8 mouse cellular contexts compared by ENCODE assay signal in the genomic region with DNA sequence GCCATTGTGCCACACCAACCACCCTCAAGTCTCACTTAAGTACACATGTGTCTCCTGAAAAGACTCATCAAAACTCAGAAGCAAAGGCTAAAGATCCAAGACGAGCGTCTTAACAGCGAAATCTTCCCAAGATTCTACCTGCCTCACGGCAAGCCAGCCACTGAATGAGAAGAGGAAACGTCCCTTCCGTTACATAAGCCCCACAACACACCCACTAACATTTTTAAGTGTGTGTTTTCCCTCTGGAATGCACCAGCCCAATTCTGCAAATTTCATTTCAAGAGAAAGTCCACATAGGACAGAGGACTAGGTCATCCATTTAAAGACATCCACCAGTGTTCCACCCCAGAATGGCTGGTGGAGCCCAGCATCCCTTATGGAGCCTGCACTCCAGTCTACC. TPM values are rescaled to one million over a fixed set of nuclear protein-coding genes. Genes with fewer than 3 reads are reported as not detected.
DNase-seq lines count a peak whose midpoint lies in the region; ATAC-seq and TF ChIP-seq lines count a peak whose summit lies in the region.

No protein-coding gene starts in this region.

- H3K79me2 ChIP-seq in C2C12 (ENCODE audit: control insufficient read depth, insufficient read depth) = peaks cover 55% of the 10 kb centered on the region

- DNase-seq in heart, adult 8-10 months (ENCODE audit: low spot score) = no peak
- DNase-seq in embryo, embryonic 11 days = no peak
- no peak for DNase-seq in kidney, postnatal 4 days

- H3K4me1 ChIP-seq in heart, embryonic 15.5 days (replicated peaks) = peaks cover 11% of the 10 kb centered on the region
- no peaks in the 10 kb centered on the region; the same call in 1 of the 2 replicates for H3K4me1 ChIP-seq in embryonic fibroblast, embryonic 13.5 days (ENCODE audit: control insufficient read depth, insufficient read depth, low read length)
- H3K4me1 ChIP-seq in liver, embryonic 12.5 days = peaks cover 25% of the 10 kb centered on the region

- no peaks in the 10 kb centered on the region for H3K27me3 ChIP-seq in heart, embryonic 15.5 days
- no peaks in the 10 kb centered on the region for H3K27me3 ChIP-seq in C2C12 (ENCODE audit: control insufficient read depth, insufficient read depth, insufficient read length)
- H3K27me3 ChIP-seq in liver, embryonic 12.5 days (replicated peaks) = peaks cover 5% of the 10 kb centered on the region; the same call in 1 of the 2 replicates

- H3ac ChIP-seq in C2C12 (ENCODE audit: control insufficient read depth, insufficient read length, low read depth) = peak overlapping the region; percentile 88

- TF ChIP-seq POLR2A in embryonic fibroblast, embryonic 13.5 days (IDR thresholded peaks at IDR 0.05; ENCODE audit: low read depth, low read length) = no peak

- H3K79me3 ChIP-seq in C2C12 (ENCODE audit: low read depth) = peaks cover 21% of the 10 kb centered on the region

- no peak for TF ChIP-seq CTCF in C2C12 (IDR thresholded peaks at IDR 0.05; ENCODE audit: control insufficient read depth, insufficient read depth, insufficient read length)
- no peak for TF ChIP-seq CTCF in embryonic fibroblast, embryonic 13.5 days (IDR thresholded peaks at IDR 0.05; ENCODE audit: borderline replicate concordance, insufficient read depth, low read length)

- peak overlapping the region; percentile 83 for H3K4me2 ChIP-seq in heart, embryonic 15.5 days
- peak overlapping the region; percentile 89 for H3K4me2 ChIP-seq in liver, embryonic 12.5 days

- ATAC-seq in heart, embryonic 15.5 days (replicated peaks; ENCODE audit: insufficient number of reproducible peaks, insufficient read depth, low FRiP score, low read depth) = no peak
- no peak for ATAC-seq in liver, embryonic 12.5 days
- no peak for ATAC-seq in activated CD4-positive, CD25-positive, alpha-beta regulatory T cell, adult 4 months

- peak overlapping the region; percentile 74 for H3K4me3 ChIP-seq in heart, embryonic 15.5 days
- H3K4me3 ChIP-seq in C2C12 (ENCODE audit: insufficient read depth, poor library complexity, severe bottlenecking) = peak overlapping the region; percentile 69
- peak overlapping the region; percentile 90 for H3K4me3 ChIP-seq in embryonic fibroblast, embryonic 13.5 days (ENCODE audit: insufficient read depth, low read length)
- peak overlapping the region; percentile 77 for H3K4me3 ChIP-seq in liver, embryonic 12.5 days

- H3K9me3 ChIP-seq in heart, embryonic 15.5 days (replicated peaks) = no peaks in the 10 kb centered on the region
- no peaks in the 10 kb centered on the region for H3K9me3 ChIP-seq in liver, embryonic 12.5 days (replicated peaks)

- no peak overlapping the region for H3K27ac ChIP-seq in heart, embryonic 15.5 days
- H3K27ac ChIP-seq in embryonic fibroblast, embryonic 13.5 days (ENCODE audit: insufficient read depth, low read length) = no peak overlapping the region
- no peak overlapping the region for H3K27ac ChIP-seq in liver, embryonic 12.5 days

- peak overlapping the region; percentile 80 for H3K9ac ChIP-seq in heart, embryonic 15.5 days
- H3K9ac ChIP-seq in liver, embryonic 12.5 days = peak overlapping the region; percentile 73

- H3K36me3 ChIP-seq in heart, embryonic 15.5 days = no peaks in the 10 kb centered on the region
- no peaks in the 10 kb centered on the region for H3K36me3 ChIP-seq in C2C12 (ENCODE audit: control insufficient read depth, insufficient read depth)
- H3K36me3 ChIP-seq in liver, embryonic 12.5 days = no peaks in the 10 kb centered on the region

- 64% methylated on average over 6 of the region's 6 CpGs for WGBS in heart, embryonic 15.5 days
- WGBS in liver, embryonic 12.5 days (ENCODE audit: insufficient replicate concordance) = 69% methylated on average over 6 of the region's 6 CpGs

TF ChIP-seq in C2C12, 6 proteins besides CTCF, POLR2A, EP300 and RAD21:
- TF ChIP-seq MYOD1 (IDR thresholded peaks at IDR 0.05; ENCODE audit: control insufficient read depth, insufficient read length, low read depth) (no peak), USF1 (IDR thresholded peaks at IDR 0.05; ENCODE audit: low read depth) (no peak), CEBPB (IDR thresholded peaks at IDR 0.05; ENCODE audit: low read depth) (no peak), MYOG (IDR thresholded peaks at IDR 0.05; ENCODE audit: control insufficient read depth, extremely low read depth, insufficient read length) (no peak), MAX (IDR thresholded peaks at IDR 0.05) (no peak), FOSL1 (IDR thresholded peaks at IDR 0.05; ENCODE audit: insufficient read depth, low read length, poor library complexity, severe bottlenecking) (no peak)

RNA-seq across cellular contexts. Expression of a gene that starts 0.7 kb away (rescaled TPM):
- polyA plus RNA-seq in heart, embryonic 15.5 days (2015; fragmentation: Nextera tagmentation; extraction: Ambion mirVana) = 8.8 and 11.9 TPM in 2 replicates
- 10 to 100 TPM; 14.2 to 18.5 (median 17.0) TPM for total RNA-seq in heart, adult 8-10 months (2022)
- 13.1 TPM for polyA plus RNA-seq in C2C12 (2012; fragmentation: generic; extraction: Trizol)
- 25.0 and 28.7 TPM in 2 replicates for polyA plus RNA-seq in embryonic fibroblast, embryonic 13.5 days (2011; ENCODE audit: insufficient read length, low read depth, missing spikeins)
- 5.5 and 5.7 TPM in 2 replicates for polyA plus RNA-seq in liver, embryonic 12.5 days (2016; fragmentation: Nextera tagmentation; extraction: Ambion mirVana)
- 1 to 10 TPM; 7.2 to 8.0 TPM for polyA plus RNA-seq in activated CD4-positive, CD25-positive, alpha-beta regulatory T cell, adult 4 months (2017; shearing (Covaris generic))

RNA-seq across cellular contexts. Expression of a gene that starts 14.1 kb away (rescaled TPM):
- polyA plus RNA-seq in heart, embryonic 15.5 days (2015; fragmentation: Nextera tagmentation; extraction: Ambion mirVana) = 29.3 and 30.1 TPM in 2 replicates
- total RNA-seq in heart, adult 8-10 months (2022) = 10 to 100 TPM; 24.0 to 30.2 (median 26.4) TPM
- polyA plus RNA-seq in C2C12 (2012; fragmentation: generic; extraction: Trizol) = 14.2 TPM
- 34.8 and 50.1 TPM in 2 replicates for polyA plus RNA-seq in embryonic fibroblast, embryonic 13.5 days (2011; ENCODE audit: insufficient read length, low read depth, missing spikeins)
- 21.4 and 23.6 TPM in 2 replicates for polyA plus RNA-seq in liver, embryonic 12.5 days (2016; fragmentation: Nextera tagmentation; extraction: Ambion mirVana)
- 10 to 100 TPM; 42.1 to 53.8 TPM for polyA plus RNA-seq in activated CD4-positive, CD25-positive, alpha-beta regulatory T cell, adult 4 months (2017; shearing (Covaris generic))
